Mouse (Mus musculus) embryonic facial prominence, embryonic 15.5 days (tissue): ENCODE measurements around the gene Tns4. TPM values are rescaled to one million over a fixed set of nuclear protein-coding genes. Genes with fewer than 3 reads are reported as not detected.

ENCODE experiments used
- ATAC-seq: fragments of 200-750 bp; cut with Nextera tagmentation; 2 replicates; pipeline ENCODE4 v1.8.0; 2017; ENCODE audit warnings: low read depth, moderate TSS enrichment; ENCODE audit not compliant: insufficient number of reproducible peaks, low FRiP score, low TSS enrichment
- H3K27ac ChIP-seq: fragments of 300-500 bp; sonication (generic); replicated peaks from 2 replicates; pipeline ENCODE4 v1.5.1; 2015; ENCODE audit warnings: mild to moderate bottlenecking, inconsistent platforms
- H3K27me3 ChIP-seq: fragments of 300-500 bp; sonication (generic); 2 replicates; pipeline ENCODE4 v1.6.1; 2015; ENCODE audit warnings: inconsistent platforms
- H3K36me3 ChIP-seq: fragments of 300-500 bp; sonication (generic); 2 replicates; pipeline ENCODE4 v1.6.1; 2015; ENCODE audit warnings: mild to moderate bottlenecking, inconsistent platforms
- H3K4me1 ChIP-seq: fragments of 300-500 bp; sonication (generic); 2 replicates; pipeline ENCODE4 v1.6.1; 2015; ENCODE audit warnings: inconsistent platforms
- H3K4me2 ChIP-seq: fragments of 300-500 bp; sonication (generic); replicated peaks from 2 replicates; pipeline ENCODE4 v1.6.1; 2015; ENCODE audit warnings: mild to moderate bottlenecking, inconsistent platforms
- H3K4me3 ChIP-seq: fragments of 300-500 bp; sonication (generic); replicated peaks from 2 replicates; pipeline ENCODE4 v1.5.1; 2015; ENCODE audit warnings: mild to moderate bottlenecking, inconsistent platforms
- H3K9ac ChIP-seq: fragments of 300-500 bp; sonication (generic); 2 replicates; pipeline ENCODE4 v1.6.1; 2015; ENCODE audit warnings: inconsistent platforms
- H3K9me3 ChIP-seq: fragments of 300-500 bp; sonication (generic); replicated peaks from 2 replicates; pipeline ENCODE4 v1.6.1; 2016; ENCODE audit warnings: inconsistent platforms
- WGBS: fragments of 180-500 bp; shearing (Covaris S2); methylation state at CpG from one replicate; pipeline ENCODE4 v1.1.7; 2015; 5-methylcytosine and 5-hydroxymethylcytosine counted together
- polyA plus RNA-seq: library from polyadenylated mRNA; unstranded; fragments of >200 nt; fragmentation: Nextera tagmentation; extraction: Ambion mirVana; gene quantifications from 2 replicates; pipeline ENCODE4 v1.2.1, GENCODE M21; 2015

Tns4 gene
- polyA plus RNA-seq, 1 experiment from 2014 or later, result 2.7 TPM

- no peak overlapping the region for H3K27ac ChIP-seq
- H3K4me1 ChIP-seq, result peaks cover 79% of the 10 kb centered on the region
These were observed 40.2 kb upstream of the Tns4 start for GRCm38 (mm10) chr11:99129287-99129686.

GRCm38 (mm10) chr11:99127785-99128682, 38.9 kb upstream of the Tns4 start:
- H3K27ac ChIP-seq, result peak overlapping the region; percentile 5; the same call in 1 of the 2 replicates
- peaks cover 71% of the 10 kb centered on the region for H3K4me1 ChIP-seq
- ATAC-seq, result no peak

More at GRCm38 (mm10) chr11:99129287-99129686, 40.2 kb upstream of the Tns4 start:
- Histone ChIP-seq H3K9me3 (no peaks in the 10 kb centered on the region), H3K4me2 (no peak overlapping the region), H3K4me3 (no peak overlapping the region), H3K9ac (no peak overlapping the region), H3K27me3 (no peaks in the 10 kb centered on the region), H3K36me3 (no peaks in the 10 kb centered on the region)
- 40% methylated on average over 2 of the region's 2 CpGs for WGBS
- ATAC-seq, result no peak

GRCm38 (mm10) chr11:99126482-99127253, 37.6 kb upstream of the Tns4 start:
- H3K27me3 ChIP-seq, result no peaks in the 10 kb centered on the region

More at GRCm38 (mm10) chr11:99127785-99128682, 38.9 kb upstream of the Tns4 start:
- Histone ChIP-seq H3K9me3 (no peaks in the 10 kb centered on the region), H3K4me3 (no peak overlapping the region), H3K27me3 (no peaks in the 10 kb centered on the region), H3K4me2 (no peak overlapping the region), H3K9ac (no peak overlapping the region), H3K36me3 (no peaks in the 10 kb centered on the region)
- WGBS, result 78% methylated on average over 18 of the region's 18 CpGs

GRCm38 (mm10) chr11:99124635-99125029, 35.5 kb upstream of the Tns4 start:
- no peak for ATAC-seq
- 22% methylated on average over 10 of the region's 10 CpGs for WGBS
- H3K27ac ChIP-seq, result peak overlapping the region; percentile 76

More at GRCm38 (mm10) chr11:99126482-99127253, 37.6 kb upstream of the Tns4 start:
- H3K4me3 ChIP-seq, result no peak overlapping the region
- 36% methylated on average over 5 of the region's 5 CpGs for WGBS
- H3K36me3 ChIP-seq, result no peaks in the 10 kb centered on the region
- H3K9me3 ChIP-seq, result no peaks in the 10 kb centered on the region
- ATAC-seq, result no peak
- peaks cover 69% of the 10 kb centered on the region for H3K4me1 ChIP-seq
- no peak overlapping the region for H3K4me2 ChIP-seq
- H3K9ac ChIP-seq, result no peak overlapping the region
- H3K27ac ChIP-seq, result peak overlapping the region; percentile 63

GRCm38 (mm10) chr11:99123977-99124634, 35.0 kb upstream of the Tns4 start:
- no peaks in the 10 kb centered on the region for H3K9me3 ChIP-seq
- no peak for ATAC-seq
- H3K4me2 ChIP-seq, result 0 out of 2 replicates have a peak overlapping the region, but pooled peaks have one; percentile 4
- peaks cover 78% of the 10 kb centered on the region for H3K4me1 ChIP-seq
- H3K36me3 ChIP-seq, result no peaks in the 10 kb centered on the region
- H3K4me3 ChIP-seq, result no peak overlapping the region
- H3K9ac ChIP-seq, result no peak overlapping the region
- H3K27ac ChIP-seq, result peak overlapping the region; percentile 76
- whole genome bisulfite sequencing, result 24% methylated on average over 15 of the region's 15 CpGs
- H3K27me3 ChIP-seq, result no peaks in the 10 kb centered on the region

More at GRCm38 (mm10) chr11:99124635-99125029, 35.5 kb upstream of the Tns4 start:
- Histone ChIP-seq H3K9me3 (no peaks in the 10 kb centered on the region), H3K9ac (no peak overlapping the region), H3K36me3 (no peaks in the 10 kb centered on the region), H3K27me3 (no peaks in the 10 kb centered on the region), H3K4me3 (no peak overlapping the region), H3K4me1 (peaks cover 79% of the 10 kb centered on the region), H3K4me2 (0 out of 2 replicates have a peak overlapping the region, but pooled peaks have one; percentile 4)

GRCm38 (mm10) chr11:99122703-99123102, 33.6 kb upstream of the Tns4 start:
- Histone ChIP-seq H3K4me2 (no peak overlapping the region), H3K36me3 (no peaks in the 10 kb centered on the region), H3K4me3 (no peak overlapping the region), H3K4me1 (peaks cover 73% of the 10 kb centered on the region), H3K9me3 (no peaks in the 10 kb centered on the region), H3K9ac (no peak overlapping the region), H3K27me3 (no peaks in the 10 kb centered on the region), H3K27ac (peak overlapping the region; percentile 63)
- 62% methylated on average over 3 of the region's 3 CpGs for WGBS
- no peak for ATAC-seq

- no peak overlapping the region for H3K9ac ChIP-seq
- peak; percentile 69 for ATAC-seq
- WGBS, result 27% methylated on average over 14 of the region's 14 CpGs
- H3K36me3 ChIP-seq, result no peaks in the 10 kb centered on the region
- H3K4me1 ChIP-seq, result peaks cover 63% of the 10 kb centered on the region
- no peaks in the 10 kb centered on the region for H3K27me3 ChIP-seq
- H3K9me3 ChIP-seq, result no peaks in the 10 kb centered on the region
- peak overlapping the region; percentile 7 for H3K4me2 ChIP-seq
- no peak overlapping the region for H3K4me3 ChIP-seq
- H3K27ac ChIP-seq, result peak overlapping the region; percentile 94
These were observed 32.1 kb upstream of the Tns4 start for GRCm38 (mm10) chr11:99121218-99121631.

- Histone ChIP-seq H3K27ac (peak overlapping the region; percentile 94), H3K4me1 (peaks cover 60% of the 10 kb centered on the region), H3K9me3 (no peaks in the 10 kb centered on the region), H3K36me3 (no peaks in the 10 kb centered on the region), H3K9ac (no peak overlapping the region), H3K27me3 (no peaks in the 10 kb centered on the region), H3K4me3 (no peak overlapping the region), H3K4me2 (peak overlapping the region; percentile 7; the same call in 1 of the 2 replicates)
- ATAC-seq, result 0 out of 2 replicates have a peak, but pooled peaks have one; percentile 25
- 26% methylated on average over 20 of the region's 20 CpGs for WGBS
These were observed 31.6 kb upstream of the Tns4 start for GRCm38 (mm10) chr11:99120524-99121217.

GRCm38 (mm10) chr11:99118963-99119362, 29.9 kb upstream of the Tns4 start:
- H3K4me1 ChIP-seq, result peaks cover 44% of the 10 kb centered on the region
- no peak overlapping the region for H3K4me3 ChIP-seq
- WGBS, result 63% methylated on average over 7 of the region's 7 CpGs
- peak overlapping the region; percentile 94 for H3K27ac ChIP-seq
- H3K36me3 ChIP-seq, result no peaks in the 10 kb centered on the region
- H3K9ac ChIP-seq, result no peak overlapping the region
- no peaks in the 10 kb centered on the region for H3K9me3 ChIP-seq
- ATAC-seq, result no peak
- no peaks in the 10 kb centered on the region for H3K27me3 ChIP-seq
- no peak overlapping the region for H3K4me2 ChIP-seq

GRCm38 (mm10) chr11:99118420-99118819, 29.3 kb upstream of the Tns4 start:
- no peak overlapping the region for H3K4me3 ChIP-seq
- H3K4me2 ChIP-seq, result no peak overlapping the region
- no peaks in the 10 kb centered on the region for H3K36me3 ChIP-seq
- no peak overlapping the region for H3K9ac ChIP-seq
- H3K9me3 ChIP-seq, result no peaks in the 10 kb centered on the region
- WGBS, result 95% methylated on average over 1 of the region's 1 CpGs
- H3K27ac ChIP-seq, result peak overlapping the region; percentile 94
- no peaks in the 10 kb centered on the region for H3K27me3 ChIP-seq
- peaks cover 42% of the 10 kb centered on the region for H3K4me1 ChIP-seq
- ATAC-seq, result no peak
